Mouse (Mus musculus) right cerebral cortex, postnatal 14 days (tissue): ENCODE results near the gene Bmp5.
"Not testable (repeated sequence)": the region's sequence is repeated elsewhere in the genome, so short reads cannot be mapped to it uniquely, and the experiment has no call there.

Experiments
- DNase-seq: peaks from one replicate; pipeline ENCODE4 v3.0.0; 2022

The Bmp5 gene

DNA sequence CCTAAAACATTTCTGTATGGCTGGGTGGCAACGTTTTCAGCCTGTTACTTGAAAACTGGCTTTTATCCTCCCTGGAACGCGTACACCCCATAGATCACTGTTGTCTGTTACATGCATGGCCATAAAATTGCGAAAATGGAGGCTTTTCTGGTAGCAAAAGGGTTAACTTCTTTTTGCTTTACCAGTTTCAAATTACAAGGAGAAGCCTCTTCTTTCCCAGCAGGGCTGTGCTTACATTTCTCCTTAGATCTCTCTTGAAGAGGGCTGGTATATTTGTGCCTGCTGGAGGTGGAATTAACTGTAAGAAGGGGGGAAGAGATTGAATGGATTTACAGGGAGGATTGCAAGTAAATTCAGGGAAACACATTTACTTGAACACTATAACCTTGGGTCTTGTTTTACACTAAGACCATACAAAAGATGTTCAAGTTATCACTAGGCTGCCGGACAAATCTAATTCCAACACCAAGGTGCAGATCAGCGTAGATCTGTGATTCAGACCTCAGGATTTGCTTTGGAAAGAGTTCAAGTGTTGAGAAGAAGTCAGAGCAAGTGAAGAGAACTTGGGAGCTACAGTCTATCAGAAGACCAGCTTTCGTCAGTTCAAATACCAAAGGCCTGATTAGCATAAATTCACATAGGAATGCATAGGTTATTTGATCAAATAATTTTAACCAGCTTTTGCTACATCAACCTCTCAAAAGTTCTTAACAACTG lies at the start of gene Bmp5:
Bmp5 (plus strand) TSS at position 236 of the 717 bp plus-strand sequence.
- no peak for DNase-seq

DNA sequence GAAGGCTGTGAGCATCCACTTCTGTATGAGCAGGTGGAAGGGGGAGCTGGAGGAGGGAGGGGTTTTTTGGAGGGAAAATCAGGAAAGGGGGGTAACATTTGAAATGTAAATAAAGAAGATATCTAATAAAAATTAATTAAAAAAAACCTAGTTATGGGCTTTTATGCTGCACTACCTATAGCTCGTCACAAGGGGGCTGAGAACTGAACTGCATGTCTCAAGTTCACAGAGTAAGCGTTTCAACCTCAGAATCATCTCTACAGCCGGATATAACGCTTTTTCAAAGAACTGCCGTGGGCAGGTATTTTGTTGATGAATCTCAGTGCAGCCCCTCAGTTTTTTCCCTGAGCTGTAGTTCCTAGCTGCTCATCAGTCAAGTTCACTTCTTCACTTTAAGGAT lies 15.1 kb upstream of the Bmp5 start:
- no peak for DNase-seq

GRCm38 (mm10) chr9:75761567-75761966 lies 13.6 kb upstream of the Bmp5 start:
- no peak for DNase-seq

- peak; percentile 19 for DNase-seq
Measured at GRCm38 (mm10) chr9:75762487-75762886, 12.7 kb upstream of the Bmp5 start.

DNA sequence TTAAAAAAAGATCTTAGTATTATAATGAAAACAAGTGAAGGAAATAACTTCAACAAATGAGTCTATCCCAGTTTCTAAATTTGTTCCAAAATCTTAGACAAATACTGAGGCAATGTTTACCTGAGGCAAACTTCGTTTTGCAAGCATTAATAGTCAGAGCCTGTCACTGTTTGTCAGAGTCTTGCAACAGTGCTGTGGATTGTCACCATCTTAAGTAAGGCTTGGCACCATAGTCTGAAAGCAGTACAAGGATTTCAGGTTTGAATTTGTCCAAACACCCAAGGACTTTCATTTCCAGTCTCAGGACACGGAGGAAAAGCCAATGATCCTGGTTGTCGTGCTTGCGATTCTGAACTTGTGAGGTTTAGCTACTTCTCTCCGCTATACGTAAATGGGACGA lies 10.4 kb upstream of the Bmp5 start:
- no peak for DNase-seq

DNA sequence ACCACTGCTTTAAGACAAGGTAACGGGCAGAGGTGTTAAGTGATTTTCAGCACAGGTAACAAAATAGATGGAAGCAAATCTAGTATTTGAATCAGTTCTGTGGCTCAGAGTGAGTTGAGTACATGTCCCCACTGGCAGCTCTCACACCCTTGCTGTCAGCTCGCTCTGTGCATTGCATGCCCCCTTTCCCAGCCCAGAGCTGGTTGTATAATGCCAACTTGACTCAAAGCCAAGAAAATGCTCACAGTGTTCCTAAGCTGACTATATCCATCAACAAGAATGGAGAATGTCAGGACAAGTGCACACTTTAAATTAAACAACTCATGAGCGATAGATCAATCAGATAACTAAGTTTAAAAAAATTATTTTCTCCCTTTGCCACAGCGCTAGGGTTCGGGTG lies 8.6 kb upstream of the Bmp5 start:
- DNase-seq, result no peak

GRCm38 (mm10) chr9:75769042-75769441 lies 6.1 kb upstream of the Bmp5 start:
- no peak for DNase-seq

DNA sequence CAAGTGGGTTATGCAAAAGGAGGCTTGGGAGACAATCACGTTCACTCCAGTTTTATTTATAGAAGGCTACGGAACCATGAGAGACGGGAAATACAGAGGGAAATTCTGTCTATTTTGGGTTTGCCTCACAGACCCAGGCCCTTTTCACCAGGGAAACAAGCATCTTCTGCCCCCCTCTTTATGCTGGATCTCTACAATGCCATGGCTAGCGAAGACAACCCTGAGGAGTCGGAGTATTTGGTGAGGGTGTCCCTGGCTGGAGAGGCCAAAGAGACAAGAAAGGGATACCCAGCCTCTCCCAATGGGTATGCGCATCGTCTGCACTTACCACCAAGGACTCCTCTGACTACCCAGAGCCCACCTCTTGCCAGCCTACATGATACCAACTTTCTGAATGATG lies 989 bp downstream of the Bmp5 start:
- DNase-seq, result no peak

- no peak for DNase-seq
Measured at GRCm38 (mm10) chr9:75778762-75779346, 3.7 kb downstream of the Bmp5 start.

DNA sequence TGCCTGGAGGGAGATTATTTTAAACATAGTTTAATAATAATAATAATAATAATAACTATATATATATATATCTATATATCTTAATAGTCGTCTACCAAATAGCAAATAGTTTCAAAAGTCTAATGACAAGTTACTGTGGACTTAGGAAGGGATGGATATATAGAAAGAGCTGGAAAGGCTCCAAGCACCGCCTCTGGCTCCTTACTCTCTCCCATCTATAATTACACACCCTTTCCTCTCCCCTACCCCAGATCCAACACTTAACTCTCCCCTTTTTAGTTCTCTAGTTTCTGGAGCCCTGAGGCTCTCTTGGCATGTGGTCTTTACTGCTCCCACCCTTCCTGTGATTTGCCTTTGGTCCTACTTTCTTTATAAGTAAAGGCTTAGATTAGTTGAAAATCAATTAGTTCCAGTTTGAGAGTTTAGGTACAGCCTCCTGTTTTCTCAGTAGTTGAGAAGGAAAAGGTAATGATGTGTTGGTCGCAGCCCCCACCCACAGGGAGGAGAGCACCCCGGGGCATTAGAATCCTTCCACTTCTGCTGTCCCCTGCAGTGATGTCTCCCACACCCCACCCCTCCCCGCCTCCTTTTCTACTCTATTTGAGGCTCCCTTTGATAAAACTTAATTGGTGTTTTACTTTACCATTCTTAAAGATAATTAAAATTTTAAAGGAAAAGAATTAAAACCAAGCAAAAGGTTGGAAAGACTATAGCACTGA lies 5.6 kb downstream of the Bmp5 start:
- no peak for DNase-seq

DNA sequence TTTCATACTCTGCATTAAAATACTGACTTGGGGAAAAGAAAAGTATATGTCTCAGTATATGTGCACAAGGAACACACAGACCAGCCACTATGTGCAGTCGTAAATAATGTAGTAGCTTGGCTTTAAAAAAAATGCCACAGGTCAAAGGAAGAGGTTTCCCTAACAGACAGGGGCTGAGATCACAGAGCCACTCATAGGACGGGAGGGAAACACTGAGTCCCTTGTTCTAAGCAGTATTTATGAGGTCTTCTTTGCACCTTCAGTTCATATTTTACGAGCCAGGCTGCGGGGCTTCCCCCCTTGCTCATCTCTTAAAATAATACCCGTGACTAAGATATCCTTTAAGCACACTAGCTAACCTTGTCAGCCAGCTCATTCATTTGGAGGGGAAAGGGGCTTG lies 6.4 kb downstream of the Bmp5 start:
- DNase-seq, result no peak

GRCm38 (mm10) chr9:75783573-75783972 lies 8.4 kb downstream of the Bmp5 start:
- DNase-seq, result no peak

DNA sequence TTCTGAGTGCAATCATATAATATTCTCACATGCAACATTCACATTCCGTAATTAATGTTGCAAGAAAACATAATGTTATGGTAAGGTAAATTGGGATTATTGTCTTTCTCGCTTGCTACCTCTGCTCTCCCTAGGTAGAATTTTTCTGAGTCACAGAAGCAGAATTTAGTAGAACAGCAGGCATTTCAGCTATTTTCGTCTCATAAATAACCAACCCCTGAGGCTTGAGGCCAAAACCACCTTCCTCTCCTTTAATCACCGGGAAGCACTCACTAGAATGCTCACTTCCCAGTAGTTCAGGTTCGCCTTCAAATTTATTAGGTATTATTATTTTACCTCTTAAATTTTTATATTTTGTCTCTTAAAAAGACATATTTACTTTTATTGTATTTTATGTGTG lies 10.8 kb downstream of the Bmp5 start:
- no peak for DNase-seq

DNA sequence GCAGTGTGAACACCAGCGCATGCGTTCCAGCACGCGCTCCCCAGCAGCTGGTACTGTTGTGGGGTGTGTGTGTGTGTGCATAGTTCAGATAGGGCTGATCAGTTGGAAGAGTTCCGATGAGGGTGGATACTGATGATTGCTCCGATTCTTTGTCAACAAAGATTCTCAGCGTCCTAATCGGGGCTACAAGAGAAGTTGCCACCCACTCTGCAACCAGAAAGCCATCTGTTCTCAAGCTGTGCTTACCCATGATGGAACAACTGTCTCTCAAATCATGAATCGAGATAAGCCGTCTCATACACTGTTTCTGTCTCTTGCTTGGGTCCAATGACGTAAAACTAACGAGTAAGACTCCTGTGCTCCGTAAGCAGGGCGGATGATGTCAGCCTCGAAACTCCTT lies 12.0 kb downstream of the Bmp5 start:
- DNase-seq, result no peak

- DNase-seq, result no peak
Measured at GRCm38 (mm10) chr9:75789879-75790428, 14.8 kb downstream of the Bmp5 start.

GRCm38 (mm10) chr9:75804940-75805339 lies 29.8 kb downstream of the Bmp5 start:
- DNase-seq, result no peak

- not testable (repeated sequence) for DNase-seq
Measured at GRCm38 (mm10) chr9:75808179-75808578, 33.0 kb downstream of the Bmp5 start.

- DNase-seq, result no peak
Measured at GRCm38 (mm10) chr9:75808659-75809058, 33.5 kb downstream of the Bmp5 start.

DNA sequence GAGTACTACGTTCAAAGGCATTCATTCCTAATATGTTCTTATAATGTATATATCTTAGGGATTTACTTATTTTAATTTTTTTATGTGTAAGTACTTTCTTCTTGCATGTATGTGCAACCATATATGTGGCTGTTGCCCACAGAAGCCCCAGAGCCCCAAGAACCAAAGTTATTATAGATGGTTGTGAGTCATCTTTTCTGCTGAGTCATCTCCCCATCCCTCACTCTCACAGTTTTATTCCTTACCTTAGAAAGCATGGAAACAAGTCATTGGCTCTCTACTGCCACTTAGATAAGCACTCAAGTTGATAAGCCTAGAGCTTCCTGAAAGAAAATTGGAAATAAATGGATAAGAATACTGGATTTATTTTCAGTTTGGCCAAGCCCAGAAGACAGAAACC lies 40.0 kb downstream of the Bmp5 start:
- no peak for DNase-seq

GRCm38 (mm10) chr9:75818400-75818799 lies 43.2 kb downstream of the Bmp5 start:
- DNase-seq, result no peak

- no peak for DNase-seq
Measured at GRCm38 (mm10) chr9:75832468-75832867, 57.3 kb downstream of the Bmp5 start.

GRCm38 (mm10) chr9:75833189-75833732 lies 58.1 kb downstream of the Bmp5 start:
- no peak for DNase-seq

- DNase-seq, result no peak
Measured at GRCm38 (mm10) chr9:75839450-75839849, 64.3 kb downstream of the Bmp5 start.

DNA sequence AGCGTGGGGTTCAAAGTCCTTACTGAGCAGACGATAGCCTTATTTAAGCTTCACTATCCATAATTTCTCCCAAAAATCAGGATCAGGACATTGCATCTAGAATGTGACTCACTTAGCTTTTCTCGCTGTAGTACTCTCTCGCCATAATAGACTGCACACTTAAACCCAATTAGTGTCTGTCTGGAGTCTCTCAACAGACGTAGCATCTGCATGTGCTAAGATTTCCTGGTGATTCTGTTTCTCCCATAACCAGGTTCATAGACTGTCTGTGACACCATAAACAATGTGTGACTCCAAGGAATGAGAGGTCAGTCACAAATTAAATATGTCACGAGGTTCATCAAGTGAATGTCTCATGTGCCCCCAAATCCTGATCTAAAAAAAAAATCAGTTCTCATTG lies 65.7 kb downstream of the Bmp5 start:
- no peak for DNase-seq
